Mouse (Mus musculus) lung, adult 18-20 months (tissue): ENCODE measurements around the gene Akip1.

Experiments used
- DNase-seq, 2 experiments: peaks; one replicate each; pipeline ENCODE4 v3.0.0; 2022; ENCODE audit warnings: mixed read lengths in 2 of 2

The Akip1 gene

DNA sequence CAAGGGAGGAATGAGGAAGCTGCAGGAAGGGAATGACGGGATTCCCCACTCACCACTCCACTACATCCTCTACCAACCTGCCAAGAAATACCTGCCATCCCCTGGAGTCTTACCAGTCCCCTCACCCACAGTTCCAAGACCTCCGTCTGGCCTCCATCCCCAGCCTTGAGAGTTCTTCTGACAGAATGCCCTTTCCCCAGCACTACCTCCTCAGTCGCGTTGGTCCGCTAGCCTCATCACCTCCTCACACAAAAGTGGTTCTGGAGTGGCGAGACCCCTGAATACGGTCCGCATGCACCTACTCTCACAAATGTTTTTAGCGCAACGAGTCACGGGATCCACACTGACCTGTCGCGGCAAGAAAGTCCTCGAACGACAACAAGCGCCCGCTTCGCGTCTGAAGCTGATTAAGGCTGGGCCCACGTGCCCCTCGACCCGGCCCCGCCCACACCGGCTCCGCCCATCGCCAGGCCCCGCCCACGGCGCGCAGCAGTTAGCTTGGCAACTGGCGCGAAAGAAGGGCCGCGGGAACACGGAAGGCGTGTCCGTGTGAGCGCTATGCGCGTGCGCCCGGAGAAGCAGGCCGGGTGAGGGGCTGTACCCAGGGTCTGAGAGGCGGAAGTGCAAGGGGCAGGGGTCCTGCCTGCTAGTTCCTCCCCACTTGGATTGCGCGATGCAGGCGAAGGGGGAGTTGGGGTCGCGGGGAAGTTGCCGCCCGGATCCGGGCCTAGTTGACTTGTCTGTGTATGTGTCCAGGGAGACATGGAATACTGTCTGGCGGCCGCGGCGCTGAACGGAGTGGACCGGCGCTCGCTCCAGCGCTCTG, at the start of gene Akip1, which contains the start of gene St5:
Gene Akip1 (plus strand): TSS at position 501 of the 826 bp plus-strand sequence.
Gene St5 (minus strand): TSS at position 416 of the 826 bp plus-strand sequence.
- peak; percentile 96 to 97 for DNase-seq

GRCm38 (mm10) chr7:109654871-109655270, 48.6 kb upstream of the Akip1 start:
- no peak for DNase-seq

GRCm38 (mm10) chr7:109657884-109658283, 45.6 kb upstream of the Akip1 start:
- no peak for DNase-seq

DNA sequence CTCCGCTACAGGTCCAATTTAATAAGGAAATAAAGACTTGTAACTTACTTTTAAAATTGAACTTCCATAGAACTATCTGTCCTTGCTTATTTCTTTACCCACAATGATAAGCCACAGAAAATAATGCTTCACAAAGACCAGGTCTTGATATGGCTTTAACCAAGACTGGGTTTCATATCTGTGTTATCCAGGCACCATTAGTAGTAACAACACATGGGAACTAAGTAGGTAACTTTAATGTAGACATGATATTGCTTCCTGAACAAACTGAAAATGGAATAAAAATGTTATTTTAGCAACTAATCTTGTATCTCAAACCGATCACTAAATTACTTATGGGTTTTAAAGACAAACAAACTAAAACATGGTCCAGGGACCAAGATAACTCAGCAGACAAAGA, 44.2 kb upstream of the Akip1 start:
- DNase-seq: no peak

- no peak for DNase-seq
Observed at GRCm38 (mm10) chr7:109662626-109663025, 40.9 kb upstream of the Akip1 start.

DNA sequence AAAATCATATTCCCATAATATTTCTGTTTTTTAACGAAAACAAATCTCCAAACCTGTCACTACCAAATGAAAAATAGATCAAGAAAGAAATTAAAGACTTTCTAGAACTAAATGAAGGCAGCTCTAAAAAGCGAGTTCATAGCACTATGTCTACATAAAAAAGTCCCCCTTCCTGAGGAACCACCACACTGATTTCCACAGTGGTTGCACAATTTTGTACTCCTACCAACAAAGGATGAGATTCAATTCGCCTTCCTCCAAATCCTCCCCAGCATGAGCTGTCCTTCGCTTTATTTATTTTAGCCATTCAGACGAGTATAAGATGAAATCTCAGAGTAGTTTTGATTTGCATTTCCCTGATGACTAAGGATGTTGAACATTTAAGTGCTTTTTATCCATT, 36.8 kb upstream of the Akip1 start:
- DNase-seq: no peak

DNA sequence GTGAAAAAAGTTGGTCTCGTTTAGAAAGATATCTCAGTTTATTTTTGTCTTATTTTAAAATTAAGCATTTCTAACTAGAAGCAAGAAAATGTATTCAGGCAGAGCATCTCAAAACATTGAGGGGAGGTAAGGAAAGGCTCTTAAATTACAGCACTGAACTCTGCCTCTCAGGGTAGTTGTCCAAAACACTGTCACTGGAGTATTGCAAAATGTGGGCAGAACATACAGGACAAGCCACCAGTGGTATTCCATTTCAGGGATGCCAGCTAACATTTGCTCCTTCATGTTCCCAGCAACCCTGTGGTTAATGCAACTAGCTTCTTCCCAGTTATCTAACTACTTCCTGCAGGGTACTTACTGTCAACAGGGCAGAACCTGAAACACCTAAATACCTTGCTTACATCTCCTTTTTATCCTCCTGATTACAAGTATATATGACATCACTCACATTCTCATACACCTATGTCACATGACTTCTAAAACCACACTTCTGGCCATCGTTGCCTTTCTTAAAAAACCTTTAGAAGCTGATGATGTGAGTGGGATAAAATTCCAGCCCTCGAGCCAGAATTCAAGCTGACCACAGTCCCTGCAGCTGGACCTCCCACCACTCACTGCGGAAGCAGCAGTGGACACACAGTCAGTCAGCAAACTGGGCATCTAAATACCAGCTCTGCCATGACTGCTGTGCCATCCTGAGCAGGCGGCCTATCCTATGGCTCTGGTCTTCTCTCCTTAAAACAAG, 33.9 kb upstream of the Akip1 start:
- DNase-seq: no peak

- peak; percentile 74 to 83 for DNase-seq
Observed at GRCm38 (mm10) chr7:109671581-109672471, 31.7 kb upstream of the Akip1 start.

DNA sequence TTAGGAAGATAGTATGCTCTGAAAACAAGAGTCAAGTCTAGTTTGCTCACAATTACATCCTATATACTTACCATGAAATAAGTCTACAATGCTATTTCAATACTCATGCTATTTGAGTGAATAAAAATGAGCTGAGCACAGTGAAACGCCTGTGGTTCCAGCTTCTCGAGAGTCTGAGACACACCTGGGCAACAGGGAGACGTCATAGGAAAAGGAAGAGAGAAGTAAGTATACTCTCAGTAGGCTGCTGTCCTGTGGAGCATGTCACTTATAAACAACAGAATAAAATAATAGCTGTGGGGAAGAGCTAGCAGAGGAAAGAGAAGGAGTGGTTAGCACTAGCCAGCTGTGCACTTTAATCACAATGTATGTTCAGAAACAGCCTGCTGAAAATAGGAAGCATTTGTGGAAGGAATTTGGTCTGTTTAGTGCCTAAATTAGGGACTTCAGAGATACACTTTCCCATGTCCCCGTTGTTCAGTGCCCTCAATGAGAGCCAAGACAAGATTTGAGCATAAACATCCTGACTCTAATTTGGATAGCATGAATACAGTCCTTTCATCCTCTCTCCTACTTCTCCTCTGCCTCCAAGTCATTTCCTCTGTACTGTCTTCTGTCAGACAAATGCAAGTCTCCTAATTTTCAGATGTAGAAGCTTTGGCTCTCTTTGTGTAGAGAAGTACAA, 28.4 kb upstream of the Akip1 start:
- no peak for DNase-seq

DNA sequence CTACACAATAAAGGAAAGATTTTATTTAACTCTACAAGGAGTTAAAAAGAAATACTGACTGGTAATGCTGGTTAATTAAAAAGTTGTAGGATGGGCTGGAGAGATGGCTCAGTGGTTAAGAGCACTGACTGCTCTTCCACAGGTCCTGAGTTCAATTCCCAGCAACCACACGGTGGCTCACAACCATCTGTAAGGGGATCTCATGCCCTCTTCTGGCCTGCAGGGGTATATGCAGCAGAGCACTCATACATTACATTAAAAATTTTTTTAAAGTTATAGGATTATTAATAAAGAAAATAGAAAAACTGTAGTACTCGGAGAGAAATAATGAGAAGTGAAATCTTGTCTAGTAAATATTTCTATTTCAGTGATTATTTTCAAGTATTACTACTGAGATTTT, 23.2 kb upstream of the Akip1 start:
- no peak for DNase-seq

DNA sequence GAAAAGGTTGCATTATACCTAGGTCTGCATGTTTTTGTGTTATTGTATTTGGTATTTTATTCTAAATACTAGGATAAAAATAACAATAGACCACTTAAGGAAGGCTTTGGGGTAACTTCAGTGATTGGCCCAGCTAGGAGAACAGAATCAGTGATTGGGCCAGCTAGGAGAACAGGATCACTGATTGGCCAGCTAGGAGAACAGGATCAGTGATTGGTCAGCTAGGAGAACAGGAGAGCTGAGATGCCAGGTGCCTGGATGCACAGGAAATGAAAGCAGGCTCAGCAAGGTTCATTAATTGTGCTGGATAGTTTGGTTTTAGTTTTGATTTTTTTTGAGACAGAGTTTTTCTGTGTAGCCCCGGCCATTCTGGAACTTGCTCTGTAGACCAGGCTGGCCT, 22.6 kb upstream of the Akip1 start:
- no peak for DNase-seq

DNA sequence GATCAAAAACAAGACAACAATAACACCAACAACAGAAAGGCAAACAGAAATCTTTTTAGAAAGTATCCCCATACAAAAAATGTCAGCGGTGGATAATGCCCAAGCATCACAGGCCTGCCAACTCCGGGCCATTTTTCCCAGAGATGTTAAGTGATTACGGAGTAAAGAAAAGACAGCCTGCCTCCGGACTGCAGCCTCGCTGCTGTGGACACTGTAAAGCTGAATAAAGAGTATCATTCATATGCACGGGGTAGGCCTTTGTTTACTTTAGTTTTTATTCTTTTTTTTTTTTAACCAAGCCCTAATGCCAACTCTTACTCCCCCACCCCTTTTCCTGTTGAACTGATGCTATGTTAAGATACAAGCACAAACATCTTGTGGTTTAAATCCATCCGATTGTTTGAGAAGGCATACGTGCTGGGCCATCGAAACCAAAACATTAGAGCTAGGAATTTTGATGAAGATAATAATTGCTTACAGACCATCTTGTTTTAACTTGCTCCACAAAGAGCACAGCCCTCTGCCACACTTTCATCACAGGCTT, 16.8 kb upstream of the Akip1 start:
- DNase-seq: peak in 1 of 2 experiments; percentile 32

DNA sequence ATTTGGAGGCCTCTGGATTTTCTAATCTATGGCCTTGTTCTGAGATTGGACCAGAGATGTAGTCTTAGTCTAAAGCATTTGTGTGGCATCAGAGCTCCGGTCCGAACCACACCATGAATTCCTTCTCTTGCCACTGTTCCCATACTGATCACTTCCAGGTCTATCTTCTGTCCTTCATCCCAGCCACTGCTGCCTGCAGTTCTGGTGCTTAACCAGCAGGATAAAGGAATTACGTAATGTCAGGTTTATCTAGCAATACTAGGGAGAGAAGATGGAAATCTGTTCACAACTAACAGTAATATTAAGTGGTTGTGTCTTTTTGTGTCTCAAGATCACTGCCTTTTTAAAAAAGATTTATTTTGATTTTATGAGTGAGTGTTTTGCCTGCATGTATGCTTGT, 13.4 kb upstream of the Akip1 start:
- DNase-seq: no peak

- DNase-seq: peak in 1 of 2 experiments; percentile 65
Observed at GRCm38 (mm10) chr7:109690961-109691360, 12.5 kb upstream of the Akip1 start.

DNA sequence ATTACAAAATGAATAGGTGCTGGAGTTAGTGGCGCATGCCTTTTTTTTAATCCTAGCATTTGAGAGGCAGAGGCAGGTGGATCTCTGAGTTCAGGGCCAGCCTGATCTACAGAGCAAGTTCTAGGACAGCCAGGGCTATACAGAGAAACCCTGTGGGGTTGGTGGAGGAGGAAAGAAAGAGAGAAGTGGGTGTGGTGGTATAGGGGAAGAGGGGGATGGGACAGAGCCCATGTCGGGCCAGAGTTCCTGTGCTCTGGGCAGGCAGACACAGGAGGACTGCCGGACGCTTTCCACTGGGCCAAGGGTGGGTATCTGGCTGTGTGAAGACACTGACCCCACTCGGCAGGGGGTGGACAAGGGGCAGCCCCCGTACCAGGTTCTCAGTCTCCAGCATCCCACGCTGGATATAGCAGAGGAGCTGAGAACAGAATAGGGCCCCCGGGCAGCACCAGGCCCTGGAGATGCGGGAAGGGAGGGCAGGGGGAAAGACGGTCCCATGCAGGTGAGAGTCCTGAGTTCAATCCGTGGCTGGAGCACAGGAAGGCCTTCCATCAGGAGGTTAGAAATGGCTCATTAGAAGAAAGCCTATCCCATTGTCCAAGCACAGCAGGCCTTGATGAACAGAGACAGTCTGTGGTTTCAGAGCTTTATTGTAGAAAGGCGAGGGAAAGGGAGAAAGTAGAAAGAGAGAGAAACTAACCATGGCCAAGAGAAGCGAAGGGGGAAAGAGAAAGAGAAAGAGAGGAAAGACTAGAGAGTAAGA, 8.7 kb upstream of the Akip1 start:
- DNase-seq: no peak

DNA sequence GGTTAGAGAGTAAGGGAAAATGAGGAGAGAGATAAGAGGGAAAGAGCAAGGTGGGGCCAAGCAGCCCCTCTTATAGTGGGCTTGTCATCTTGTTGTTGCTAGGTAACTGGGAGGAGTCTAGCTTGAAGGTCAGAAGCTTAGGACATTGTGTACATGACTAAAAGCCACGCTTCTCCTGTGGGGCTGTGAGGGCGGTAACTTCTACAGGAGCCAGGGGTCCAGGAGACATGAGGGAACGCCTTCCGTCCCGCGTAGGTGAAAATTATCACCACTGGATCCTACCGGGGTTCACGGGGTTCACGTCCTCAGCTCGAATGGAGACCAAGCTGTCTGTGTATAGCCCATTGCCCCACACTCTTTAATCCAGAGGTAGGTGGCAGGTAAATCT, 8.2 kb upstream of the Akip1 start:
- DNase-seq: no peak

GRCm38 (mm10) chr7:109700213-109700612, 3.3 kb upstream of the Akip1 start:
- no peak for DNase-seq

DNA sequence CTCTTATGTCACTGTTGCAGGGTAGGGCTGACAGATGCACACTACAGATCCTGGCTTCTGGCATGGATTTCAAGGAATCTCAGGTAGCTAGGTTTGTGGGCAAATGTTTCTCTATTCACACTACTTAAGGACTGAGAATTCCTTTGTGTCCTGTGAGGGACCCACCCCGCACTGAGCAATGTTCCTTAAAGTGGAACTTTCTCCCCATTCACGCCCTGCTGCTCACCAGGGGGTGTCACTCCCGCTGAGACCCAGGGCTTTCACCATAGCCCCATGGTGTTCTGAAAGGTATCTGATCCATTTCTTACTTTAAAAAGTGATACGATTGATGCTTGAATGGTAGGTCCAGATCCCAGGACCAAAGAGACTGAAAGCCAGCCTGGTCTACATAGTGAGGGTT, 769 bp upstream of the Akip1 start:
- DNase-seq: no peak

DNA sequence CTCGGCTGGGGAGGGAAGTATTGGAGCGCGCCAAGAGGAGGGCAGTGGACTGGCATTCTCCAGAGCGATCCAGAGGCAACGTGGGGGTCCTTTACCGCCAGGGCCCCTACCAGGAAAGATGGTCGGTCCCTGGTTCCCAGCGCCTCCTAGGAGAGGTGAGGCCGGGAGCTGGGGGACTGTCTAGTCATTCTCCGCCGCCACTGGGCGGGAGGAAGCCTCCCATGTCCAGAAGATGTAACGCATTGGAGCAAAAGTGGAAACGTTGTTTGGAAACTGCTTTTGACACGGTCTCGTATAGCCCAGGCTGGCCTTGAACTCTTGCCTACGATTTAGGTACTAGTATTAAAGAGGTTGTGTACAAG, 507 bp downstream of the Akip1 start:
- no peak for DNase-seq

DNA sequence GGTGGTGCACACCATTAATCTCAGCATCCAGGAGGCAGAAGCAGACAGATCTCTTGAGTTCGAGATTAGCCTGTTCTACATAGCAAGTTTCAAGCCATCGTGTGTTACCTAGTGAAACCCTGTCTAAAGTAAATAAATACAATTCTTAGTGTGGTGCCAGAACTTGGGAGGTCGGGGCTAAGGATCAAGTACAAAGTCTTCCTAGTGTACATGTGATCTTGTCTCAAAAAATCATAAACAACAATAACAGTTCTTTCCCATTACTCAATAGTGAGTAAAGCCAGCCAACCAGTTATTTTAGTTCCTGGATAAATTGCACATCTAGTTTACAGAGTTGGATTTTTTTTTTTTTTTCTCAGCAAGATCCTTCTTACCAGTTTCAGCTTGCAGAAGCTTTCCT, 971 bp downstream of the Akip1 start:
- DNase-seq: no peak

- DNase-seq: peak; percentile 66 to 71
Observed at GRCm38 (mm10) chr7:109707023-109707785, 3.7 kb downstream of the Akip1 start.
